Mouse (Mus musculus) lung, adult 2 months (tissue): ENCODE measurements at regions not wholly inside any gene's neighbourhood (a gene's known extent, or its start where the extent isn't known, plus 50 kb on each side); places are given as distances from the start of the nearest gene placed in this dataset.

ENCODE experiments used
- CTCF ChIP-seq: fragments of 200-500 bp; IDR thresholded peaks from 2 replicates; pipeline ENCODE4 v1.5.1; 2011; ENCODE audit warnings: mild to moderate bottlenecking, low read length, control low read depth; ENCODE audit not compliant: insufficient read depth
- POLR2A ChIP-seq: fragments of 200-500 bp; IDR thresholded peaks from 2 replicates; pipeline ENCODE4 v1.6.1; 2011; ENCODE audit warnings: low read depth, mild to moderate bottlenecking, control low read depth, low read length, borderline replicate concordance; ENCODE audit errors: extremely low read depth

DNA sequence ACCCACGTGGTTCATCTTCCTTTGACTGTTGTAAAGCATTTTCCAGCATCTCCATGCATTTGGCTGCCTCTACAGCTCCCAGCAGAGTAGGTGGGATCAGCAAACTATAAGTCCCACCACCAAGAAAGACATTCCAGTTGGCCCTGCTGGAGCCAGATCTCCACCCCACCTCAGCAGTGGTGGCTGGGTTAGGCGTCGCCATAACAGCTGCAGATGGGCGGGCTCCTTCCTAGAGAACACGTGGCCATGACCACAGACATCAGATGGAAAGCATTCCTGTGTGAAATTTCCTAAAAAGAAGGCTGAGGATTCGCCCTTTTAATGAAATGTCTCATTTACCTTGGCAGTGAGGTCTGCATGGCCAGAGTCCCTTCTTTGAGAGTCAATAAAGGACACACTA is 140.0 kb upstream of the Bmp4 start:
- no peak for TF ChIP-seq CTCF
- TF ChIP-seq POLR2A: no peak
